Mouse (Mus musculus) E14TG2a.4 (cell line): Measurements from ENCODE around the gene Gm10197.
A peak's percentile ranks its signal among the peaks of the same experiment; 100 is the strongest.

ENCODE experiments used
- H3K27me3 ChIP-seq: 2 replicates; pipeline ENCODE4 v1.6.1; 2014; ENCODE audit warnings: low read length, control low read depth; ENCODE audit not compliant: insufficient read depth
- H3K36me3 ChIP-seq: 2 replicates; pipeline ENCODE4 v1.6.1; 2014; ENCODE audit warnings: low read length, control low read depth; ENCODE audit not compliant: insufficient read depth
- H3K4me1 ChIP-seq: replicated peaks from 2 replicates; pipeline ENCODE4 v1.6.1; 2014; ENCODE audit warnings: low read depth, low read length, control low read depth
- H3K4me3 ChIP-seq: replicated peaks from 2 replicates; pipeline ENCODE4 v1.5.1; 2014; ENCODE audit warnings: mild to moderate bottlenecking, low read length
- H3K9me3 ChIP-seq: 2 replicates; pipeline ENCODE4 v1.6.1; 2014; ENCODE audit warnings: low read length, control low read depth
- CTCF ChIP-seq: conservative IDR thresholded peaks from 2 replicates; pipeline ENCODE4 v1.5.1; 2014; ENCODE audit warnings: low read length
- NANOG ChIP-seq: IDR thresholded peaks from 2 replicates; pipeline ENCODE4 v1.6.1; 2014; ENCODE audit warnings: borderline replicate concordance, low read length, mixed read lengths
- POU5F1 ChIP-seq: IDR thresholded peaks from 2 replicates; pipeline ENCODE4 v1.6.1; 2014; ENCODE audit warnings: low read length, borderline replicate concordance

Gene Gm10197

GRCm38 (mm10) chr19:53371666-53372065 lies at the start of gene Gm10197:
Gene Gm10197, minus strand, starts transcription at chr19:53371766.
- no peaks in the 10 kb centered on the region for H3K9me3 ChIP-seq
- TF ChIP-seq NANOG (no peak), POU5F1 (no peak), CTCF (no peak)
- peaks cover 54% of the 10 kb centered on the region for H3K36me3 ChIP-seq
- no peaks in the 10 kb centered on the region for H3K27me3 ChIP-seq
- H3K4me1 ChIP-seq, result peaks cover 50% of the 10 kb centered on the region
- H3K4me3 ChIP-seq, result no peak within 1 kb of the TSS

GRCm38 (mm10) chr19:53420924-53421582 lies 49.5 kb upstream of the Gm10197 start:
- no peak for TF ChIP-seq CTCF
- TF ChIP-seq POU5F1, result no peak
- no peak for TF ChIP-seq NANOG
- Histone ChIP-seq H3K36me3 (no peaks in the 10 kb centered on the region), H3K4me1 (peaks cover 77% of the 10 kb centered on the region), H3K4me3 (peak overlapping the region; percentile 70), H3K27me3 (peaks cover 26% of the 10 kb centered on the region), H3K9me3 (no peaks in the 10 kb centered on the region)

DNA sequence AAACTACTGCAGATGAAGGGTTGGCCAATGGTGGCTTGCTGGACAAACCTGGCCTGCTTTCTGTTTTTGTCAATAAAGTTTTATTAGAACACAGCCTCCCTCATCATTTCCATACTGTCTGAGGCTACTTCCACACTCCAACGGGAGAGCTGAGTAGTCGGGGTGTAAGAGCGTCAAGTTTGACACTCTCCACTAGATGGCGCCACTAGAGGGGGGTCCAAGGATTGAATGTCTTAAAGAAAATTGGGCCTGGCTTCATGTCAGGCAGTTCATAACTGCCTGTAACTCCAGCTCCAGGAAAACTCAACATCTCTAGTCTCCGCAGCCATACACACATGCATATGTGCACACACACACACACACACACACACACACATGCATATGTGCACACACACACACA lies 48.3 kb upstream of the Gm10197 start:
- H3K9me3 ChIP-seq, result no peaks in the 10 kb centered on the region
- TF ChIP-seq NANOG (no peak), CTCF (peak; percentile 70)
- H3K4me3 ChIP-seq, result no peak overlapping the region
- no peaks in the 10 kb centered on the region for H3K36me3 ChIP-seq
- peaks cover 77% of the 10 kb centered on the region for H3K4me1 ChIP-seq
- peaks cover 16% of the 10 kb centered on the region for H3K27me3 ChIP-seq

DNA sequence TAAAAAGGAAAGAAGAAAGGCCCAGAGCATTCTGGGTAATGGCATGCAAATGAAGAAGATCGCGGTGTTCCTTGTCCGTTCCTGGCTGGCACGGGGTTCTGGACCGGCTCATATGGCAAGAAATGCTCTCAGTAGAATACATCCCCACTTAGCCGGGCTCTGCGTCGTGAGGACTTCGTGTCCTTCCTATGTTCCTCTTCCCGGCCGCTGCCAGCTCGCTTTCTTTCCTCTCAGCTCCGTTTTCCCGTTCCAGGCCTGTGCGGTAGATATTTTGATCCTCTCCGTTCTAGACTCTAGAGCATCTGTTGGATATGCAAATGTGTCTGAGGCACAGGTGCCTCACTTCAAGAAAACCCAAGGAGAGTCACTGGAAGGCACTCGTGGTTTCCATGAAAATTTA lies 43.6 kb upstream of the Gm10197 start:
- H3K27me3 ChIP-seq, result peaks cover 10% of the 10 kb centered on the region; the same call in 1 of the 2 replicates
- peaks cover 76% of the 10 kb centered on the region for H3K4me1 ChIP-seq
- no peak for TF ChIP-seq CTCF
- TF ChIP-seq NANOG, result no peak
- no peak for TF ChIP-seq POU5F1
- H3K36me3 ChIP-seq, result no peaks in the 10 kb centered on the region
- no peaks in the 10 kb centered on the region for H3K9me3 ChIP-seq
- H3K4me3 ChIP-seq, result peak overlapping the region; percentile 59

DNA sequence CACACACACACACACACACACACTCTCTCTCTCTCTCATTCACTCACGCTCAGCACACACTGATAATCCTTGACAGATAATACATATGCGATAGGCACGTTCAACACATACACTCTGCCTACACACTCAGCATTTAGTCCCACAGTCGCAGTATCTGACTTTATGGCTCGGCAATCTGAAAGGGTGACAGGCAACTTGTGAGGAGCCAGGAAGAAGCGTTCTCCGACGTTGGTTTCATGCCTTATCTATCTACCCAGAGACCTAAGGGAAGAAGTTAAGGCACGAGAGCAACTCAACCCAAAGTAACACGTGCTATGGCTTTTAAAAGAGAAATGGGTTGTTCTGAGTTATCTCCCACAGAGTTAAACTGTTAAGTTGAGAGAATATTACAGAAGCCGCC lies 43.1 kb upstream of the Gm10197 start:
- no peak for TF ChIP-seq NANOG
- no peak for TF ChIP-seq POU5F1
- TF ChIP-seq CTCF, result no peak
- H3K4me3 ChIP-seq, result no peak overlapping the region
- H3K36me3 ChIP-seq, result no peaks in the 10 kb centered on the region
- H3K27me3 ChIP-seq, result peaks cover 10% of the 10 kb centered on the region; the same call in 1 of the 2 replicates
- peaks cover 81% of the 10 kb centered on the region for H3K4me1 ChIP-seq
- no peaks in the 10 kb centered on the region for H3K9me3 ChIP-seq

DNA sequence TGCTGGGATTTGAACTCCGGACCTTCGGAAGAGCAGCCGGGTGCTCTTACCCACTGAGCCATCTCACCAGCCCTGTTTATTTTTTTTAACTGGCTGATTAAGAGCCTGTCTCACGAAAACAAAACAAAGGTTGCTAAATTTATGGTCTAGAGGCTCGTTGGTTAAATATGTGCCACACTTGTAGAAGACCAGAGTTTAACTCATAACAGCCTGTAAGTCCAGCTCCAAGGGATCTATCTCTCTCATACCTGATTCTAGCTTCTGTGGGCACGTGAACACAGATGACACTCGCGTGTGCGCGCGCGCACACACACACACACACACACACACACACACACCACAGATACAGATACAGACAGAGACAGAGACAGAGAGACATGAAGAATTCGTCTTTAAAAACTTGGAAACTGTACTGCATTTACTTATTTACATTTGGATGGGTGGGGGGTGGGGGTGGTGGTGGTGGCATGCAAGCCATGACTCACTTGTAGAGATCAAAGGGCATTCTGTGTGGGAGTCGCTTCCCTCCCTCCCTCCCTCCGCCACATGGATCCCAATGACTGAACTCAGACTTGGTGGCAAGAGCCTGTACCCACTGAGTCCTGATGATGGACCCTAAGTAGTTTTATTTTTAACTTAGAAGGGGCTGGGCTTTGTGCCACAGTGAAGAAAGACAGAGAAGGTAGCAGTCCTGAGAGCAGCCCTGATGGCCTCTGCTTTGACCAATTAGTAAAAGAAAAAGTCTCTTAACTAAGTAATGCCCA lies 42.2 kb upstream of the Gm10197 start:
- H3K36me3 ChIP-seq, result no peaks in the 10 kb centered on the region

DNA sequence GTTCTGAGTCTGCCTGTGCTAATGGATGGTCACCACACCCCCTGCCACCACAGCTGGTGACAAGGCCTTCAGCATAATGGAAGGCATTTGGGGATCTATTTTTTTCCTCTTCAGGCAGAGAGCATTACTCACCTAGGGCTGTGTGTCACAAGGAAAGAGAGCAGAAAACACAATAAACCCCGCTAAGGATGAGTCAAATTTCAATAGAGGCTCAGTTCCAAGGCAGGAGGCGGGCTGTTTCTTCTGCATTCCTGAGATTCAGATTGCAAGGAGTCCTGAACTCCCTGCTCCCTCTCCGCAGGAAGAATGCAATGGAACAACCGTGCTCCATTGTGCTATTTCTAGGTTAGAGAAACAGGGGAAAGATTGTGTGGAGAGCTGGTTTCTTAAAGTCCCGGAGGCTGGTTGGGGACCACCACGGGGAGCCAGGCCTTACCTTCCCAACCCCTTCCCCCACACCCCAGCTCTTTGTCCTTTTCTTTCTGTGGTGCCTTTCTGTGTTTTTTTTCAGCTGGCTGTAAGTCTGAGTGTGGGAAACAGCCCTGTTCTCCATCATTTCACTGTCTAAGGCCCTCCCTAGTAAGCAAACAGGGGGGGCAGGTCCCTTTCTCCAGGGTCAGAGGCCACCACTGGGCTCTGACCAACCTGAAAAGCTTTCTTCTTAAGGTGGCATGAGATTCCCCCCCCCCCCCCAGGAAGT lies 40.7 kb upstream of the Gm10197 start:
- H3K4me3 ChIP-seq, result 0 out of 2 replicates have a peak overlapping the region, but pooled peaks have one; percentile 21
- H3K4me1 ChIP-seq, result peaks cover 72% of the 10 kb centered on the region
- no peaks in the 10 kb centered on the region for H3K9me3 ChIP-seq
- TF ChIP-seq CTCF, result no peak
- TF ChIP-seq POU5F1, result no peak
- no peak for TF ChIP-seq NANOG
- no peaks in the 10 kb centered on the region for H3K36me3 ChIP-seq
- peaks cover 6% of the 10 kb centered on the region; the same call in 1 of the 2 replicates for H3K27me3 ChIP-seq

More for the DNA sequence above, 42.2 kb upstream of the Gm10197 start:
- H3K4me3 ChIP-seq, result no peak overlapping the region
- H3K4me1 ChIP-seq, result peaks cover 77% of the 10 kb centered on the region
- H3K9me3 ChIP-seq, result no peaks in the 10 kb centered on the region
- peaks cover 8% of the 10 kb centered on the region; the same call in 1 of the 2 replicates for H3K27me3 ChIP-seq
- no peak for TF ChIP-seq NANOG

GRCm38 (mm10) chr19:53409663-53410307 lies 38.2 kb upstream of the Gm10197 start:
- no peaks in the 10 kb centered on the region for H3K27me3 ChIP-seq
- H3K36me3 ChIP-seq, result no peaks in the 10 kb centered on the region
- no peaks in the 10 kb centered on the region for H3K9me3 ChIP-seq
- no peak for TF ChIP-seq NANOG
- no peak for TF ChIP-seq POU5F1
- TF ChIP-seq CTCF, result no peak
- peaks cover 66% of the 10 kb centered on the region for H3K4me1 ChIP-seq
- H3K4me3 ChIP-seq, result peak overlapping the region; percentile 41
